Mouse (Mus musculus): ENCODE results near the gene Tdrd1. TPM values are rescaled to one million over a fixed set of nuclear protein-coding genes. Genes with fewer than 3 reads are reported as not detected.

Tdrd1 gene
- polyA plus RNA-seq, 1 experiment from 2014 or later: not detected

GRCm38 (mm10) chr19:56821798-56822447, 4.1 kb upstream of the Tdrd1 start, which contains the start of gene Ccdc186:
Ccdc186 (minus strand) TSS chr19:56822190.
- peak within 1 kb of the TSS; percentile 98 for H3K4me3 ChIP-seq (ENCODE audit: low read depth, low read length)
- peak within 1 kb of the TSS; percentile 96 for H3K27ac ChIP-seq (ENCODE audit: low read length)
- ATAC-seq (peak; percentile 97), DNase-seq (ENCODE audit: low spot score) (peak; percentile 98)
- peak within 1 kb of the TSS; percentile 96 for H3K9ac ChIP-seq (replicated peaks; ENCODE audit: low read depth)
- WGBS: under 1% methylated on average over 62 of the region's 79 CpGs
- H3K36me3 ChIP-seq (ENCODE audit: insufficient read depth, low read length): no peaks in the 10 kb centered on the region
- peaks cover 18% of the 10 kb centered on the region for H3K4me1 ChIP-seq (ENCODE audit: insufficient read depth, low read depth, low read length)
- no peak for TF ChIP-seq CTCF (IDR thresholded peaks at IDR 0.05)
- peak within 1 kb of the TSS; percentile 79 for H3K4me2 ChIP-seq (replicated peaks; ENCODE audit: low read depth, low read length)
- H3K27me3 ChIP-seq (replicated peaks; ENCODE audit: insufficient read depth, low read length): no peaks in the 10 kb centered on the region
- H3K9me3 ChIP-seq (ENCODE audit: low read length): no peaks in the 10 kb centered on the region

GRCm38 (mm10) chr19:56822448-56822836, 3.6 kb upstream of the Tdrd1 start:
- TF ChIP-seq CTCF (IDR thresholded peaks at IDR 0.05): no peak
- no peak for TF ChIP-seq EP300 (IDR thresholded peaks at IDR 0.05)
- no peaks in the 10 kb centered on the region for H3K9me3 ChIP-seq (ENCODE audit: low read length)
- DNase-seq (ENCODE audit: low spot score) (no peak), ATAC-seq (no peak; the same call in 1 of the 2 replicates)
- H3K36me3 ChIP-seq (ENCODE audit: insufficient read depth, low read length): no peaks in the 10 kb centered on the region
- no peaks in the 10 kb centered on the region for H3K27me3 ChIP-seq (replicated peaks; ENCODE audit: insufficient read depth, low read length)
- H3K4me3 ChIP-seq (ENCODE audit: low read depth, low read length): peak overlapping the region; percentile 98
- H3K9ac ChIP-seq (replicated peaks; ENCODE audit: low read depth): no peak overlapping the region
- H3K27ac ChIP-seq (ENCODE audit: low read length): no peak overlapping the region
- 23% methylated on average over 10 of the region's 10 CpGs for WGBS
- H3K4me2 ChIP-seq (replicated peaks; ENCODE audit: low read depth, low read length): peak overlapping the region; percentile 79
- peaks cover 13% of the 10 kb centered on the region; the same call in 1 of the 2 replicates for H3K4me1 ChIP-seq (ENCODE audit: insufficient read depth, low read depth, low read length)

GRCm38 (mm10) chr19:56828305-56828704, 2.3 kb downstream of the Tdrd1 start:
- Histone ChIP-seq H3K9me3 (ENCODE audit: low read length) (no peaks in the 10 kb centered on the region), H3K4me2 (replicated peaks; ENCODE audit: low read depth, low read length) (no peak overlapping the region), H3K27me3 (replicated peaks; ENCODE audit: insufficient read depth, low read length) (no peaks in the 10 kb centered on the region), H3K9ac (replicated peaks; ENCODE audit: low read depth) (no peak overlapping the region), H3K4me1 (ENCODE audit: insufficient read depth, low read depth, low read length) (no peaks in the 10 kb centered on the region), H3K27ac (ENCODE audit: low read length) (no peak overlapping the region), H3K4me3 (ENCODE audit: low read depth, low read length) (no peak overlapping the region), H3K36me3 (ENCODE audit: insufficient read depth, low read length) (no peaks in the 10 kb centered on the region)
- ATAC-seq (no peak), DNase-seq (ENCODE audit: low spot score) (no peak)
- WGBS: 71% methylated on average over 11 of the region's 11 CpGs
- no peak for TF ChIP-seq CTCF (IDR thresholded peaks at IDR 0.05)
- no peak for TF ChIP-seq EP300 (IDR thresholded peaks at IDR 0.05)

GRCm38 (mm10) chr19:56829267-56829666, 3.3 kb downstream of the Tdrd1 start:
- H3K27ac ChIP-seq (ENCODE audit: low read length): no peak overlapping the region
- H3K9ac ChIP-seq (replicated peaks; ENCODE audit: low read depth): no peak overlapping the region
- H3K27me3 ChIP-seq (replicated peaks; ENCODE audit: insufficient read depth, low read length): no peaks in the 10 kb centered on the region
- H3K36me3 ChIP-seq (ENCODE audit: insufficient read depth, low read length): no peaks in the 10 kb centered on the region
- ATAC-seq: peak; percentile 84
- no peak overlapping the region for H3K4me3 ChIP-seq (ENCODE audit: low read depth, low read length)
- no peaks in the 10 kb centered on the region for H3K9me3 ChIP-seq (ENCODE audit: low read length)
- peak; percentile 74 for DNase-seq (ENCODE audit: low spot score)
- TF ChIP-seq EP300 (IDR thresholded peaks at IDR 0.05) (no peak), CTCF (IDR thresholded peaks at IDR 0.05) (no peak)
- WGBS: 49% methylated on average over 9 of the region's 9 CpGs
- no peak overlapping the region for H3K4me2 ChIP-seq (replicated peaks; ENCODE audit: low read depth, low read length)
- no peaks in the 10 kb centered on the region for H3K4me1 ChIP-seq (ENCODE audit: insufficient read depth, low read depth, low read length)

- H3K4me2 ChIP-seq (replicated peaks; ENCODE audit: low read depth, low read length): no peak overlapping the region
- H3K9ac ChIP-seq (replicated peaks; ENCODE audit: low read depth): no peak overlapping the region
- H3K36me3 ChIP-seq (ENCODE audit: insufficient read depth, low read length): no peaks in the 10 kb centered on the region
- H3K27me3 ChIP-seq (replicated peaks; ENCODE audit: insufficient read depth, low read length): no peaks in the 10 kb centered on the region
- H3K9me3 ChIP-seq (ENCODE audit: low read length): no peaks in the 10 kb centered on the region
- H3K4me3 ChIP-seq (ENCODE audit: low read depth, low read length): no peak overlapping the region
- DNase-seq (ENCODE audit: low spot score): no peak
- no peak for TF ChIP-seq CTCF (IDR thresholded peaks at IDR 0.05)
- peak; percentile 63 for ATAC-seq
- WGBS: 68% methylated on average over 4 of the region's 4 CpGs
- H3K27ac ChIP-seq (ENCODE audit: low read length): no peak overlapping the region
- no peaks in the 10 kb centered on the region for H3K4me1 ChIP-seq (ENCODE audit: insufficient read depth, low read depth, low read length)
These were observed 4.2 kb downstream of the Tdrd1 start for GRCm38 (mm10) chr19:56830163-56830562.

GRCm38 (mm10) chr19:56835340-56835739, 9.3 kb downstream of the Tdrd1 start:
- TF ChIP-seq EP300 (IDR thresholded peaks at IDR 0.05): no peak
- TF ChIP-seq CTCF (IDR thresholded peaks at IDR 0.05): no peak
- H3K27ac ChIP-seq (ENCODE audit: low read length): no peak overlapping the region
- no peak for DNase-seq (ENCODE audit: low spot score)
- no peaks in the 10 kb centered on the region for H3K4me1 ChIP-seq (ENCODE audit: insufficient read depth, low read depth, low read length)
- no peaks in the 10 kb centered on the region for H3K36me3 ChIP-seq (ENCODE audit: insufficient read depth, low read length)
- no peak overlapping the region for H3K4me3 ChIP-seq (ENCODE audit: low read depth, low read length)
- H3K9ac ChIP-seq (replicated peaks; ENCODE audit: low read depth): no peak overlapping the region
- no peak overlapping the region for H3K4me2 ChIP-seq (replicated peaks; ENCODE audit: low read depth, low read length)
- 31% methylated on average over 9 of the region's 9 CpGs for WGBS
- H3K27me3 ChIP-seq (replicated peaks; ENCODE audit: insufficient read depth, low read length): no peaks in the 10 kb centered on the region
- no peaks in the 10 kb centered on the region for H3K9me3 ChIP-seq (ENCODE audit: low read length)
- no peak for ATAC-seq
